Mouse (Mus musculus) bone marrow macrophage, adult 2 months (primary cell): ENCODE data around the gene Mtmr3.

Experiments used
- CTCF ChIP-seq: IDR thresholded peaks from 2 replicates; pipeline ENCODE4 v1.5.1; 2012; ENCODE audit warnings: low read depth, mild to moderate bottlenecking, low read length, moderate library complexity
- POLR2A ChIP-seq: IDR thresholded peaks from 2 replicates; pipeline ENCODE4 v1.6.1; 2012; ENCODE audit warnings: mild to moderate bottlenecking, low read depth, low read length, borderline replicate concordance

DNA sequence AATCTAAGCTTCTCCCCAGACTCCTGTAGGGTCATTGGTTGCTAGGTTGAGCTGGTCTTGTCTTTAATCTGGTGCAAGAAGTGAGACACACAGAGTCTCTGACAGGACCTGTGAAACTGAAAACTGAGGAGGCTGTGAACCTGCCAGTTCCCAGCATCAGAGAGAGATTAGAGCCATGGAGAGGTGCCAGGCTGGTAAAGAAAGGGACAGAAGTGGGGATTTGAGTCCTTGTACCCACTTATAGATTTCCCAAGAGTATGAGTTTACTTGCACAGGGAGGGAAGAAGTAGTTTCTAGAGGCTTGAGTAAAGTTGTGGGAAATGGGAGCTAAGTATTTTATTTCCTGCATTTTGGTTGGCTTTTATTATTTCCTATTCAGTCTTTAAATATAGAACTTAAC lies 46.5 kb upstream of the Mtmr3 start:
- no peak for TF ChIP-seq POLR2A
- TF ChIP-seq CTCF, result no peak
